ENCODE assay signal across 11 mouse cellular contexts in genomic region chr9:41705461-41705903, GRCm38 (mm10).
DNase-seq lines count a peak whose midpoint lies in the region; ATAC-seq and TF ChIP-seq lines count a peak whose summit lies in the region.
"Had no signal": no experiment of that assay in that cellular context is flagged by ENCODE, and none has a peak within 500 bp of the region (broad histone marks: within the 10 kb centered on the region; RNA-seq: fewer than 3 reads in every experiment).

No protein-coding gene starts in this region.

- ATAC-seq in limb, embryonic 12.5 days (ENCODE audit: insufficient number of reproducible peaks, insufficient read depth, low FRiP score, low TSS enrichment, low read depth): no peak
- no peak for ATAC-seq in forebrain, postnatal 0 days

- H3K27me3 ChIP-seq in limb, embryonic 12.5 days: no peaks in the 10 kb centered on the region
- H3K27me3 ChIP-seq in limb, embryonic 10.5 days (ENCODE audit: low read depth, poor library complexity, severe bottlenecking): no peaks in the 10 kb centered on the region
- H3K27me3 ChIP-seq in forebrain, postnatal 0 days (ENCODE audit: insufficient read depth, low read length): no peaks in the 10 kb centered on the region
- H3K27me3 ChIP-seq in thymus, adult 2 months (ENCODE audit: control insufficient read depth, insufficient read depth, low read length): no peaks in the 10 kb centered on the region
- H3K27me3 ChIP-seq: midbrain, embryonic 12.5 days had no signal

- peak; percentile 11 for DNase-seq in adrenal gland, adult 2 months
- no peak for DNase-seq in adrenal gland, postnatal 4 days (ENCODE audit: low spot score in 2 of 2)
- DNase-seq in limb, embryonic 10.5 days (ENCODE audit: low spot score): no peak
- DNase-seq in forebrain, postnatal 0 days: peak; percentile 52
- DNase-seq in lung, postnatal 4 days: peak; percentile 26 to 50
- DNase-seq in thymus, adult 2 months: no peak
- no peak for DNase-seq in heart, postnatal 4 days
- DNase-seq: heart, adult 2 months; kidney, postnatal 36 days had no signal

- H3K9me3 ChIP-seq in limb, embryonic 12.5 days: no peaks in the 10 kb centered on the region
- H3K9me3 ChIP-seq in limb, embryonic 10.5 days (replicated peaks): no peaks in the 10 kb centered on the region
- H3K9me3 ChIP-seq in forebrain, postnatal 0 days (ENCODE audit: low read length): no peaks in the 10 kb centered on the region
- H3K9me3 ChIP-seq: midbrain, embryonic 12.5 days had no signal

- peaks cover 24% of the 10 kb centered on the region for H3K4me1 ChIP-seq in limb, embryonic 12.5 days (replicated peaks)
- peaks cover 9% of the 10 kb centered on the region for H3K4me1 ChIP-seq in limb, embryonic 10.5 days
- H3K4me1 ChIP-seq in forebrain, postnatal 0 days (ENCODE audit: insufficient read depth): peaks cover 13% of the 10 kb centered on the region
- no peaks in the 10 kb centered on the region for H3K4me1 ChIP-seq in thymus, adult 2 months (replicated peaks; ENCODE audit: control insufficient read depth, insufficient read depth, low read length)

- WGBS in limb, embryonic 12.5 days: 63% methylated on average over 8 of the region's 8 CpGs
- WGBS in limb, embryonic 10.5 days: 79% methylated on average over 8 of the region's 8 CpGs
- 30% methylated on average over 8 of the region's 8 CpGs for WGBS in forebrain, postnatal 0 days
- 74% methylated on average over 8 of the region's 8 CpGs for WGBS in thymus, adult 2 months

- no peaks in the 10 kb centered on the region for H3K36me3 ChIP-seq in limb, embryonic 12.5 days
- H3K36me3 ChIP-seq in limb, embryonic 10.5 days: no peaks in the 10 kb centered on the region
- H3K36me3 ChIP-seq in forebrain, postnatal 0 days (ENCODE audit: insufficient read depth): no peaks in the 10 kb centered on the region
- H3K36me3 ChIP-seq in thymus, adult 2 months (ENCODE audit: control insufficient read depth, insufficient read depth, low read length): no peaks in the 10 kb centered on the region
- H3K36me3 ChIP-seq: midbrain, embryonic 12.5 days had no signal

- H3K27ac ChIP-seq in limb, embryonic 12.5 days: peak overlapping the region; percentile 79
- no peak overlapping the region; the same call in 1 of the 2 replicates for H3K27ac ChIP-seq in limb, embryonic 10.5 days
- no peak overlapping the region for H3K27ac ChIP-seq in forebrain, postnatal 0 days (ENCODE audit: low read depth, low read length)
- H3K27ac ChIP-seq in thymus, adult 2 months (ENCODE audit: control insufficient read depth, insufficient read depth, low read length): no peak overlapping the region
- H3K27ac ChIP-seq: heart, adult 2 months had no signal

- H3K9ac ChIP-seq in limb, embryonic 12.5 days (replicated peaks): no peak overlapping the region
- no peak overlapping the region for H3K9ac ChIP-seq in forebrain, postnatal 0 days
- H3K9ac ChIP-seq: midbrain, embryonic 12.5 days had no signal

- TF ChIP-seq POLR2A in thymus, adult 2 months (IDR thresholded peaks at IDR 0.05; ENCODE audit: control insufficient read depth, extremely low read depth, insufficient read depth, low read length, poor library complexity): no peak

- H3K4me2 ChIP-seq in limb, embryonic 12.5 days: no peak overlapping the region
- H3K4me2 ChIP-seq in forebrain, postnatal 0 days (ENCODE audit: low read depth): no peak overlapping the region
- H3K4me2 ChIP-seq: midbrain, embryonic 12.5 days had no signal

- TF ChIP-seq CTCF in forebrain, postnatal 0 days (IDR thresholded peaks at IDR 0.05; ENCODE audit: low read depth): no peak
- TF ChIP-seq CTCF in thymus, adult 2 months (IDR thresholded peaks at IDR 0.05; ENCODE audit: borderline replicate concordance, control insufficient read depth, extremely low read depth, insufficient read depth, low read length, poor library complexity): no peak

- no peak overlapping the region for H3K4me3 ChIP-seq in limb, embryonic 12.5 days (replicated peaks)
- H3K4me3 ChIP-seq in limb, embryonic 10.5 days: no peak overlapping the region
- H3K4me3 ChIP-seq in forebrain, postnatal 0 days (ENCODE audit: low read depth, low read length): no peak overlapping the region
- no peak overlapping the region for H3K4me3 ChIP-seq in thymus, adult 2 months (ENCODE audit: control insufficient read depth, insufficient read depth, low read length)
- H3K4me3 ChIP-seq: heart, adult 2 months; midbrain, embryonic 12.5 days had no signal

Comparison
In these comparisons a context has a peak if more than half of its experiments do, and no peak if none do; other contexts are left out.
1. DNase-seq: peak in adrenal gland, adult 2 months (single experiment), forebrain, postnatal 0 days (single experiment) and lung, postnatal 4 days (2 of 2); none in adrenal gland, postnatal 4 days (0 of 2), limb, embryonic 10.5 days (single experiment), thymus, adult 2 months (single experiment) and heart, postnatal 4 days (single experiment).